Mouse (Mus musculus) splenic B cell, adult 2 months (primary cell): ENCODE measurements around the gene Col8a1.

ENCODE experiments used
- DNase-seq: peaks from one replicate; pipeline ENCODE4 v3.0.0-alpha.2; 2011; ENCODE audit warnings: low read depth, low spot score
- H3K27me3 ChIP-seq: 2 replicates; pipeline ENCODE4 v1.6.1; 2012; ENCODE audit warnings: mild to moderate bottlenecking, low read length, moderate library complexity, mixed read lengths; ENCODE audit not compliant: control insufficient read depth, poor library complexity, insufficient read depth, severe bottlenecking
- H3K36me3 ChIP-seq: 2 replicates; pipeline ENCODE4 v1.6.1; 2012; ENCODE audit warnings: mild to moderate bottlenecking, low read length, moderate library complexity, mixed read lengths; ENCODE audit not compliant: control insufficient read depth, poor library complexity, insufficient read depth, severe bottlenecking

Gene Col8a1

DNA sequence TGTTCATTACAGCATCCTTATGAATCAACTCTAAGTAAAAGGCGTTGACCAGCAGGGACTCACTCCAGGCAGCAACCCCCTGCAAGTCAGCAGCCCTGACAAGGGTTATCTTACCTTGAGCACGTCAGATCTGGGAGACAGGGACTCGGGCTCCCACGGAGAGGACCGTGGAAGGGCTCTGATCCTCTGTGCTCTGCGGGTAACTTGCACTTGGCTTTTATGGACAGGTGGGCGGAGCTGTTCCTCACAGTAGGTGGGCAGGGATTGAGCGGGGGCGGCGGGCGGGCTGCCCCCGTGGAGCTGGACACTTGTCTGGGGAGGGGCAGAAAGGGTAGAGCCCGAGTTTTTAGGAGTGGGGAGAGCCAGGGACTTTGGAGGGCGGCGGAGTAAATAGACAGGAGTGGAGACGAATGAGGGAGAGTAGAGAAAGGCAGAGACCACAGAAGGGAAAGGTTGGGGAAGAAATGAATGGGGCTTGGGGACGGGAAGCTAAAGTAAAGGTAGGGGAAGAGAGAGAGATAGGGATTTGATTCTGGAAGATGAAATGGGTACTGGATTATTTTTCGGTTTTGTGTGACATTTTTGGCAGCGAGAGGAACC is at the start of gene Col8a1:
Gene Col8a1, minus strand, starts transcription at position 212 of the 600 bp plus-strand sequence.
- Histone ChIP-seq H3K36me3 (no peaks in the 10 kb centered on the region), H3K27me3 (no peaks in the 10 kb centered on the region)
- no peak for DNase-seq

DNA sequence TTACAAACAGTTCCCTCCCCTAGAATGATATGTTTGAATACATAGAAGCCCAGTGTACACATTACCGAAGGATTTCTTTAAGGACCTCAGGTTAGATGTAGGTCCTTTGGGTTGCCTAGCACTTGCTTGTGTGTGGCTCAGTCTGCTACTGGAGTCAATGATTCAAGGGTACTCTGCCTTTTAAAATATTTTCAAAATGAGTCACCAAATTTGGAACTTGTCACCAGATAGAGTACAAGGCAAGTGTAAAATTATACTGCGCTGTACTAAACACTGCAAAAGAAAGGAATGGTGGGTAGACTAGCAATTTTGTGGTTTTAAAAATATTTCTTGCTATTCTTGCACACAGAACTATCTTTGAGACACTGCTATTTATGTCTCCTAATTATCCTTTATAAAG is 47.3 kb upstream of the Col8a1 start:
- Histone ChIP-seq H3K36me3 (no peaks in the 10 kb centered on the region), H3K27me3 (no peaks in the 10 kb centered on the region; the same call in 1 of the 2 replicates)
- DNase-seq, result no peak

DNA sequence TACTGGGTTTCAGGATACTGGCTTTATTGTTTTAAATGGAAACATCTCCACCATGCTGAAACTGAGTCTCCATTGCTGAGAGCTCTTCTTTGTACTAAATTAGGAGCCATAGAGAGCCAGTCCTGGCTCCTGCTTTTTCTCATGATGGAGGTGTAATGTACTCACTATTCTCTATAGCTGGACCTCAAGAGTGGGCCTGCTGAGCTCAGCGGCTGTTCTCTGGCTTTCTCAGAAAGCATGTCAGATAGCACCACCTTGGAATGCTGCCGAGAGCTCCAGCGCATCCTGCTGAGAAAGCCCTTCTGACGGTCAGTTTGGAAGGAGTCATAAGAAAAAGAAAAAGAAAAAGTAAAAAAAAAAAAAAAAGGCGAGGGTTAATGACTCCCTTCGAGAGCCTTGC is 41.8 kb upstream of the Col8a1 start:
- no peaks in the 10 kb centered on the region for H3K36me3 ChIP-seq
- no peak for DNase-seq
- H3K27me3 ChIP-seq, result no peaks in the 10 kb centered on the region

DNA sequence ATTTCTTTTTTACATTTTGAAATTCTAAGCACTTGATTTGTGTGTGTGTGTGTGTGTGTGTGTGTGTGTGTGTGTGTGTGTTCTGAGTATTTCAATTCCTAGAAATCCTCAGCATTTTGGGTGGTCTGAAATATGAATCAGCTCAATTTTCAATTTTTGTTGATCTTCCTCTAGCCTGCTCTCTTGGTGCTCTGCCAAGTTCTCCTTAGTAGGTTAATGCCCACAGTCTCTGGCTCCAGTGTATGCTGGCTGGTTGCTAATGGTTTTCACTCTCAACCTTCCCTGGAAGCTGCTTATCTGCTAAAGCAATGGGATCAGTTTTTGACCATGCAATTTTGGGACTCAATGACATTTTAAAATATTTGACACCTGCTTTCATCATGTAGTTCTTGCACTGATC is 24.5 kb upstream of the Col8a1 start:
- no peaks in the 10 kb centered on the region for H3K27me3 ChIP-seq
- no peaks in the 10 kb centered on the region for H3K36me3 ChIP-seq
- no peak for DNase-seq

DNA sequence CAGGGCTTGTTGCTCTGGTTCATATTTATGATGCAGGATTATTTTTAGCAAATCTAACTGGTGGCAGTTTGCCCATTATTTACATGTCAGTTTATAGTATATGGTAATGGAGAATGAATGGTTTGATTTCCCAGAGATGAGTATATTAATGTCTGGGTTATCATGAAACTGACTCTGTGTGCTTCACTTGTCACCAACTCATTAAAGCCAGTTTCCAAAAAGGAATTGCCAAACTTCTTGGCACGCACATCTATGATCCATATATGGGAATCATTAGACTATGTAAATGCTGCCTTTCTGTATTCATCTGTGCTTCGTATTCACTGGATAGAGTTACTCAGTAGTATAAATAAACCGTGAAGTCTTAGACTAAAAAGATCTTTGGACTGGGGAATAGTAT is 11.1 kb upstream of the Col8a1 start:
- DNase-seq, result no peak
- Histone ChIP-seq H3K36me3 (no peaks in the 10 kb centered on the region), H3K27me3 (no peaks in the 10 kb centered on the region)

DNA sequence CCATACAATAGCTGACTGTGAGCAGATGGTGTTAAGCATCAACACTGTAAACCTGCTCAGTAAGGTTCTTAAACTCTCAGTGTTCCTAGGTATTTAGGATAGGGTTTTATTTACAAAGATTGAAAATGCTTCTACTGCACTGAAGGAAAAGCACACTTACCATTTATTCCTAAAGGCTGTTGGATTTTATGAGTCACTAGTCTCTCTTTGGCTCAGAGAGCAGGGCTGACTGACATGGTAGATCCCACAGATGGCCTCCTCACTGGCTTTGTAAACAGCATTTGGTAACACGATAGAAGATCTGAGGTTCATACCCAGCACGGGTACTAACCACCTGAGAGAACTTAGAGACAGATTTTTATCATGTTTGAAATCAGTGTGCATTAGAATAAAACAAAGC is 5.3 kb upstream of the Col8a1 start:
- Histone ChIP-seq H3K27me3 (no peaks in the 10 kb centered on the region), H3K36me3 (no peaks in the 10 kb centered on the region)
- no peak for DNase-seq

DNA sequence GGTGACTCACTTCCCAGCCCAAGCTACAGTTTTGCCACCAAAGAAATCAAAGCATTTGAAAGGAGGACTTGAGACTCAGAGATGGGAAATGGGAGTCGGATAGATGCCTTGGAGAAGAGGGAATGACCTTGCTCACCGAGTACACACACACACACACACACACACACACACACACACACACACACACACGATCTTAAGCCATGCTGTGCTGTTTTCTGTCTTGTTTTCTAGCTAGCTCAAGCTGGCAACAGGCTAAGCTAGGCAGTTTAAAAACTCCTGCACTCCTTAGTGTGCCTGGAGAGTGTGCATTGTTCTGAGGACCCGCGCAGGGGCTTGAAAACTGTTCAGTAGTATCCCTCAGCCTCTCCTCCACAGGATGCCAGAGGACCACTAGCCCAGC is 1.2 kb upstream of the Col8a1 start:
- Histone ChIP-seq H3K36me3 (no peaks in the 10 kb centered on the region), H3K27me3 (no peaks in the 10 kb centered on the region)
- DNase-seq, result no peak

DNA sequence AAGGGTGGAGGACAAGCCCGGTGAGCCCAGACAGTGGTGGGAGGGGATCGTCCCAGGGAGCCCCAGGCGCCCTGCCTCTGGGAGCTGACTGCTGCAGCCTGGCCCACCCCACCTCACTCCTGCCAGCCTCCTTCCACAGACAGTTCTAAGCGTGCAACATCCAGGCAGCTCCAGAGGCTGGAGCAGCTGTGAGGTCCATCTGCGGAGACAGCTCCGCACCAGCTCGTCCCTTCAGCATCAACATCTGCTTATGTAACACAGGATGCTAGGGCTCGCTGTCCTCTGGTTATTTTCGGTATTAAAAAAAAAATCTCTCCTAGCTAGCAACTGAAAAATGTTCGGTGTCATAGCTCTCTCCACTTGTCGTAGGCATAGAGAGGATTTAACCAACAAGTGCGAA is 704 bp upstream of the Col8a1 start:
- H3K36me3 ChIP-seq, result no peaks in the 10 kb centered on the region
- no peak for DNase-seq

DNA sequence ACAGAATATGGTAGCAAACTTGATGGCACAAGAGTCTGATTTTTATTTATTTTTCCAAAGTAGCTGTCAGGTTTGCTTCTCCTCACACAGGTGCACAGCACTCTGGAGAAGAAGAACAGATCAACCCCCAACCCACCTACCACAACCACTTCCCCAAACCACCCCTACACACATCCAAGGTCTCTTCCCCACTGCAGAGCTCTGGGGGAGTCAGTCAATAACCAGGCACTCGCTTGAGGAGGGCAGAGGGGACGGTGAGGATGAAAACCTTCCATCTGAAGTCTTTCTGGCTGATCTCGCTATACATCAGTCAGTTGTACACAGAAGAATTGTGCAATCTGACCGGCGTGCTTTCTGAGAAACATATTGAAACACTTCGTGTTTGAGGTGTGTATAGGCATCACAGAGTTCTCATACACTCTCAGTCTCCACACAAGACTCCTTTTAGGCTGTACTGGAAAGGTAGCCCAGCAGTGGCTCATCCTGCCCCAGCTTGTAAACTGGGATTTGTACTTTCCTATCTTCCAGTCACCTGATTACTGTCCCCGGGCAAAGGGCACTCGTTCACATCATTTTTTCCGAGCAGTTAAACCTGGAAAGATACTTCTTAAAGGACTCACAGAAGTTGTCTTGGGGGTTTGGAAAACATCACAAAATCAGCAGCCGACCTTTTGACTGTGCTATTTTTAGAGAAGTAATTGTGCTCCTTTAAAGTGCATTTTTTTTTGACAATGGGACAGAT is 827 bp downstream of the Col8a1 start:
- no peaks in the 10 kb centered on the region for H3K27me3 ChIP-seq
- no peaks in the 10 kb centered on the region for H3K36me3 ChIP-seq
- no peak for DNase-seq

More for the DNA sequence above, 704 bp upstream of the Col8a1 start:
- no peaks in the 10 kb centered on the region for H3K27me3 ChIP-seq

DNA sequence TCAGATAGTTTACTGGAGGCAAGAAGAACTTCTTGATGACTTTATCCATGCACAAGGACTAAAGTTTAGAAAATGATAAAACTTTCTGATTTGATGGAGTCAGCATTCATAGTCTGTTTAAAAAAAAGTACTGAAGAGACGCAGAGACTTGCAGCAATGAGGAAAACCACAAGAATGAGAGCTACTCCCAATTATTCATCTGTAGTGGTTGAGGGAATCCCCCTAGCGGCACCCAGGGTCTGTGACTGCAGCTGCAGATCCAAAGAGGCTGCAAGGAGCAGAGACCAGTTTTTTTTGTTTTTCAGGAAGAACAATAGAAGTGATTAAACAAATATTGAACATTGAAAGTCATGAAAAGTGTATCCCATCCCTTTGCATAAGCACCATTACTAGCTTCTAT is 4.0 kb downstream of the Col8a1 start:
- no peak for DNase-seq
- H3K27me3 ChIP-seq, result no peaks in the 10 kb centered on the region
- no peaks in the 10 kb centered on the region for H3K36me3 ChIP-seq

DNA sequence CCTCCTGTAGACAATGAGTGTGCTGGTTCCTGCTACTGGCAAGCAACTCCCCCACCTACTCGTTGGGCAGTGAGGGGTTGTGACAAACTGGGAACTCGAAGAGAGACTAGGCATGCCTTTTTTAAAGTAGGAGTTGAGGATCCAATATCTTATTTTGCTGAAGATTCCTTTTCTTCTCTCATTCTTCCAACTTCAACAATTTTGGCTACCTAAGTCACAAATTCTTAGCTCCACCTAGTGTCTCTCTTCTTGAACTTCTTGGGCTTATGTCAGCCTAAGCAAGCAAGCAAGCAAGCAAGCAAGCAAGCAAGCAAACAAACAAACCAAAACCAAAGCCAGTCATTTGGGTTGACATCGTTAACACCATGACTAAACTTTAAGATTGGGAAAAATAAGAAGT is 6.4 kb downstream of the Col8a1 start:
- H3K27me3 ChIP-seq, result no peaks in the 10 kb centered on the region
- no peaks in the 10 kb centered on the region for H3K36me3 ChIP-seq
- DNase-seq, result no peak

DNA sequence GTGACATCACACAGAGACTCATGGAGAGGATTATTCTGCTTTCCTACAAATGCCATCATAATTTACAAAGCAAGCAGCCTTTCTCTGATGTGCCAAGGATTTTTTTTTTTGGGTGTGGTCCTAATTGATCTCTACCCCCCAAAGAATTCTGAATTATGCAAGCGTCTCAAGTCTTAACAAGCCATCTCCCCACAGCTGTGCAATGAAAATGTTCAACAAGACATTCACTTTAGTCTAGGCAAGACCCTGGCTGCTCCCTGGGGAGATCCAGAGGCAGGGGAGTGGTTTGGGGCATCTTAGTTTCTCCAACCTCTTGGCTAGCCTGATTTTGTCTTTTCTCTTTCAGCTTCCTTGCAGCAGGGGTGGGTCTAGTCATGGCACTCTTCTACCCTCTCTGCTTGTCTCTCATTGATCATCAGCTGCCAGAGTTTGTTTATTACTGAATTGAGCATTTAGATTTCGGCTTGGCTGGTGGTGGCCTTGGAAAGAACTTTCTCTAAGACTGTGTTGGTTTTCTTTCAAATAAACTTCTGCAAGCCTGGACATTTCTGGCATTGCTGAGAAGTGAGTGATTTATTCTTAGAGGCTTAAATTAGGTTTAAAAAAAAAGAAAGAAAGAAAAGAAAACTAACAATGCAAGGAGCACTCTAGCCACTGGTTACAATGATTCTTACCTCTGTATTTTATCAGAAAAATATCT is 7.0 kb downstream of the Col8a1 start:
- H3K36me3 ChIP-seq, result no peaks in the 10 kb centered on the region
- H3K27me3 ChIP-seq, result no peaks in the 10 kb centered on the region
- DNase-seq, result no peak

DNA sequence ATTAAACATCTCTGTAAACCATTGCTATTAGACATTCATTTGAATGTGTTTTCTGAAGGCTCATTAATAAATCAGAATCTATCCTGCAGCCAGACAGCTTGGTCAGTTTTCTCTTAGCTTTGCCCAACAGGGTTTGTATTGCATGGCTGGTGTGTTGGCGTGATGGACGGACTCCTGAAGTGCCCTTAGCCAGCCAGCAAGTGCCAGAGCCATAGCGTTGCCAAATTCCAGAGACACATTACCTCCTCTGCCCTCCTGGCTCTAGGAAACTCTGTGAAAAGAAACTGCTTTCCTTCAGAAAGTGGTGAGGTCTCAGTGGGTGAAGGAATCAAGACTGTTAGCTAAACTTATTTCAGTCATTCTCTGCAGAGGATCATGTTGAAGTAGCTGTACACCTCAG is 14.4 kb downstream of the Col8a1 start:
- DNase-seq, result no peak
- Histone ChIP-seq H3K27me3 (no peaks in the 10 kb centered on the region), H3K36me3 (no peaks in the 10 kb centered on the region)

DNA sequence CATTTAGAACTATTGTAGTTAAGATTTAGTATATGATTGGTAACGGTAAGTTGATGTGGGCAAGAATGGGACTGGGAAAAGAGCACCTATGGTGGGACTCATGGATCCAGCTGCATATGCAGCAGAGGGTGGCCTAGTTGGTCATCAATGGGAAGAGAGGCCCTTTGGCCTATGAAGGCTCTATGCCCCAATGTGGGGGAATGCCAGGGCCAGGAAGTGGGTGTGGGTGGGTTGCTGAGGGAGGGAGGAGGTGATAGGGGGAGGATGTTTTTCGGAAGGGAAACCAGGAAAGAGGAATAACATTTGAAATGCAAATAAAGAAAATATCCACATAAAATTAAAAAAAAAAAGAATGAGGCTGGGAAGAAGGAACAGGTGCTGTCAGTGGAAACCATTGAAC is 19.6 kb downstream of the Col8a1 start:
- DNase-seq, result no peak
- H3K27me3 ChIP-seq, result no peaks in the 10 kb centered on the region
- no peaks in the 10 kb centered on the region for H3K36me3 ChIP-seq

DNA sequence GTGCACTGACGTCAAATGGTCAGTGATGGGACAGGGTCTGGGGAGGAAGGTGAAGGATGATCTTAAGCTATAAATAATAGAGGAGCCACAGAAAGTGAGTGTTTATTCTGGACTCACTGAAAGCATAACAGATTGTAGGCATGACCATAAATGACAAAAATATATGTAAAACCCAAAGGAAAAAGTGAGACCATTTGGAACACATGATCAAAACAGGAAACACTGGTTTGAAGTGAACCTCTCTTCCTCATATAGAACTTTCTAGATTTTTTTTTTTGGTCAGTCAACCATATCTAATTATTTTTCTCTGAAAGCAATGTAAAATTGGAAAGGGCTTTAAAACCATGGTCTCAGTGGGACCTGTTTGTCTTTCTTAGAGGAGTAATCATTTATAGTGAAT is 21.0 kb downstream of the Col8a1 start:
- Histone ChIP-seq H3K27me3 (no peaks in the 10 kb centered on the region), H3K36me3 (no peaks in the 10 kb centered on the region)
- no peak for DNase-seq
